Mouse (Mus musculus) E14TG2a.4 (cell line): ENCODE results near the gene Aif1.

ENCODE experiments used
- H3K27me3 ChIP-seq: 2 replicates; pipeline ENCODE4 v1.6.1; 2014; ENCODE audit warnings: low read length, control low read depth; ENCODE audit not compliant: insufficient read depth
- H3K36me3 ChIP-seq: 2 replicates; pipeline ENCODE4 v1.6.1; 2014; ENCODE audit warnings: low read length, control low read depth; ENCODE audit not compliant: insufficient read depth
- H3K4me1 ChIP-seq: replicated peaks from 2 replicates; pipeline ENCODE4 v1.6.1; 2014; ENCODE audit warnings: low read depth, low read length, control low read depth
- H3K4me3 ChIP-seq: replicated peaks from 2 replicates; pipeline ENCODE4 v1.5.1; 2014; ENCODE audit warnings: mild to moderate bottlenecking, low read length
- H3K9me3 ChIP-seq: 2 replicates; pipeline ENCODE4 v1.6.1; 2014; ENCODE audit warnings: low read length, control low read depth
- CTCF ChIP-seq: conservative IDR thresholded peaks from 2 replicates; pipeline ENCODE4 v1.5.1; 2014; ENCODE audit warnings: low read length
- NANOG ChIP-seq: IDR thresholded peaks from 2 replicates; pipeline ENCODE4 v1.6.1; 2014; ENCODE audit warnings: borderline replicate concordance, low read length, mixed read lengths
- POU5F1 ChIP-seq: IDR thresholded peaks from 2 replicates; pipeline ENCODE4 v1.6.1; 2014; ENCODE audit warnings: low read length, borderline replicate concordance

Aif1 gene

GRCm38 (mm10) chr17:35198946-35199345, 23.1 kb upstream of the Aif1 start:
- TF ChIP-seq CTCF = no peak
- TF ChIP-seq NANOG = peak; percentile 93
- H3K9me3 ChIP-seq = 0 out of 2 replicates have a peak, but pooled peaks cover 5% of the 10 kb centered on the region
- peaks cover 98% of the 10 kb centered on the region for H3K27me3 ChIP-seq
- H3K4me1 ChIP-seq = peaks cover 38% of the 10 kb centered on the region
- H3K4me3 ChIP-seq = no peak overlapping the region
- H3K36me3 ChIP-seq = no peaks in the 10 kb centered on the region

GRCm38 (mm10) chr17:35198029-35198428, 22.2 kb upstream of the Aif1 start:
- TF ChIP-seq NANOG (no peak), CTCF (no peak), POU5F1 (no peak)
- Histone ChIP-seq H3K36me3 (no peaks in the 10 kb centered on the region), H3K9me3 (0 out of 2 replicates have a peak, but pooled peaks cover 5% of the 10 kb centered on the region), H3K4me1 (peaks cover 38% of the 10 kb centered on the region), H3K4me3 (no peak overlapping the region), H3K27me3 (peaks cover 98% of the 10 kb centered on the region)

- no peak for TF ChIP-seq POU5F1
- no peak for TF ChIP-seq NANOG
- H3K4me1 ChIP-seq = peaks cover 38% of the 10 kb centered on the region
- no peak overlapping the region for H3K4me3 ChIP-seq
- H3K9me3 ChIP-seq = 0 out of 2 replicates have a peak, but pooled peaks cover 5% of the 10 kb centered on the region
- peaks cover 94% of the 10 kb centered on the region for H3K27me3 ChIP-seq
- no peaks in the 10 kb centered on the region for H3K36me3 ChIP-seq
These were observed 21.3 kb upstream of the Aif1 start for GRCm38 (mm10) chr17:35197126-35197525.

- Histone ChIP-seq H3K4me1 (peaks cover 32% of the 10 kb centered on the region), H3K36me3 (no peaks in the 10 kb centered on the region), H3K4me3 (peak overlapping the region; percentile 73), H3K9me3 (0 out of 2 replicates have a peak, but pooled peaks cover 5% of the 10 kb centered on the region), H3K27me3 (peaks cover 85% of the 10 kb centered on the region)
- TF ChIP-seq NANOG (no peak), POU5F1 (no peak), CTCF (no peak)
These were observed 20.4 kb upstream of the Aif1 start for GRCm38 (mm10) chr17:35196321-35196641.

GRCm38 (mm10) chr17:35195631-35196320, 19.9 kb upstream of the Aif1 start:
- no peak for TF ChIP-seq NANOG
- peak; percentile 2; the same call in 1 of the 2 replicates for TF ChIP-seq CTCF
- H3K27me3 ChIP-seq = peaks cover 80% of the 10 kb centered on the region
- no peaks in the 10 kb centered on the region for H3K36me3 ChIP-seq
- peaks cover 32% of the 10 kb centered on the region for H3K4me1 ChIP-seq
- H3K4me3 ChIP-seq = peak overlapping the region; percentile 73
- 0 out of 2 replicates have a peak, but pooled peaks cover 5% of the 10 kb centered on the region for H3K9me3 ChIP-seq

- peaks cover 39% of the 10 kb centered on the region for H3K4me1 ChIP-seq
- peak overlapping the region; percentile 73 for H3K4me3 ChIP-seq
- H3K9me3 ChIP-seq = 0 out of 2 replicates have a peak, but pooled peaks cover 5% of the 10 kb centered on the region
- peaks cover 76% of the 10 kb centered on the region for H3K27me3 ChIP-seq
- no peaks in the 10 kb centered on the region for H3K36me3 ChIP-seq
- TF ChIP-seq NANOG = no peak
- no peak for TF ChIP-seq POU5F1
- TF ChIP-seq CTCF = no peak
These were observed 19.2 kb upstream of the Aif1 start for GRCm38 (mm10) chr17:35194844-35195630.

GRCm38 (mm10) chr17:35193881-35194843, 18.3 kb upstream of the Aif1 start, which contains the start of gene Ltb:
Gene Ltb, plus strand, starts transcription at chr17:35194439.
- Histone ChIP-seq H3K4me3 (peak within 1 kb of the TSS; percentile 73), H3K27me3 (peaks cover 70% of the 10 kb centered on the region), H3K4me1 (peaks cover 45% of the 10 kb centered on the region), H3K9me3 (0 out of 2 replicates have a peak, but pooled peaks cover 5% of the 10 kb centered on the region), H3K36me3 (no peaks in the 10 kb centered on the region)
- no peak for TF ChIP-seq POU5F1
- TF ChIP-seq NANOG = no peak
- TF ChIP-seq CTCF = no peak

GRCm38 (mm10) chr17:35192924-35193323, 17.1 kb upstream of the Aif1 start:
- peaks cover 58% of the 10 kb centered on the region for H3K27me3 ChIP-seq
- H3K4me3 ChIP-seq = no peak overlapping the region
- no peaks in the 10 kb centered on the region for H3K36me3 ChIP-seq
- H3K4me1 ChIP-seq = peaks cover 52% of the 10 kb centered on the region
- TF ChIP-seq POU5F1 = no peak
- no peak for TF ChIP-seq CTCF
- TF ChIP-seq NANOG = no peak
- no peaks in the 10 kb centered on the region for H3K9me3 ChIP-seq
